Mouse (Mus musculus): Measurements from ENCODE around the gene Atrn.
A peak's percentile ranks its signal among the peaks of the same experiment; 100 is the strongest.
"Not testable (repeated sequence)": the region's sequence is repeated elsewhere in the genome, so short reads cannot be mapped to it uniquely, and the experiment has no call there.

Atrn gene

GRCm38 (mm10) chr2:130961851-130962250, 55.6 kb downstream of the Atrn start:
- peak; percentile 7 to 9 for DNase-seq

DNA sequence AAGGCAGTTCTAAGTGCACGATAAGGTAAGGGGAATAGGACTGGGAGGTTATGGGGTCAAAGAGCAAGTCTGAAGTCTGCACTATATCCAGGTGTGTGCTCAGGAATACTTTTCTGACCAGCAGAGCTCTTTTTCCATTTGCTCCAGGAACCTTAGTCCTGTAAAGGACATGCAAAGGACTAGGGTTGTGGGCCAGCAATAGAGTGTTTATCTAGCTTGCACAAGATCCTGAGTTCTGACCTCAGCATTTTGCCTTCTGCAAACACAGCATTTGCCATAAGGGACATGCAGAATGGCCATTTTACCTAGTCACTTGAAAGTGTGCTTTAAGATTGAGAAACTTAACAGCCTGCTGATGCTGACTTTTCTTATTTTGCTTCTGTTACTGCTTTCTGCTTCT, 58.7 kb downstream of the Atrn start:
- DNase-seq = no peak

GRCm38 (mm10) chr2:130971030-130971429, 64.7 kb downstream of the Atrn start:
- DNase-seq = no peak

DNA sequence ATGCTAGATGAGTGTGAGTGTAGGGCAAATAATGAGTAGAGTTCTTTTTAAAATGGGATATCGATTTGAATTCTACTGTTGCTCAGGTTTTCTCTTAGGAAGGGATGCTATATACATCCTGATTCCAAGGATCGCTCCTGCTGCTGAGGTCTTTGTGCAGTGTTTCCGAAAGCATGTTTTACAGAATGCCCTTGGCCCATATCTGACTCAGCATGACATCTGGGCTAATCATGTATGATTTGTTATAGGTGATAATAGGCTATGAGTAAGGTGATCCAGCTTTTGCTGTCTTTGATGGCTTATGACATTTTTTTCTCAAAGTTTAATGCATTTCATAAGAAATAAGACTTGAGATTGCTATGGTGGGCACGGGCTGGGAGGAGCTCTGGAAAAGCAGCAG, 66.1 kb downstream of the Atrn start:
- DNase-seq = no peak

- DNase-seq = no peak
Observed at GRCm38 (mm10) chr2:130974928-130975327, 68.6 kb downstream of the Atrn start.

- no peak for DNase-seq
Observed at GRCm38 (mm10) chr2:130977589-130977988, 71.3 kb downstream of the Atrn start.

- no peak for DNase-seq
Observed at GRCm38 (mm10) chr2:130978058-130978847, 72.0 kb downstream of the Atrn start.

DNA sequence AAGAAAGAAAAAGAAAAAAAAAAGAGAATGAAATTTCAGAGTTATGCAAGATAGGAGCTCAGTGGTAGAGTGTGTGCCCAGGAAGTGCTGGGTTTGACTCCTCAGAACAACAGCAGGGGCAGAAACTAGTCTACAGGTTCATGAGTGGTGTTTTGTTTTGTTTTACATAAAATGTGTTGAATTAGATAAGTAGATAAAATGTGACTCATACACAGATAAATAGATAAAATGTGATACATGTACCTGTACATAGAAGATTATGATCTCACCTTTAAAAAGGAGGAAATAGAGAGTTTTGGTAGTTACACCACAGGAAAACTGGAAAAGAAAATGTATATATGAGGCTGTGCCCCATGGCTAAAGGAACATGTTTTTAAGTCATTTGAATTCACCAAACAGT, 72.8 kb downstream of the Atrn start:
- no peak for DNase-seq

DNA sequence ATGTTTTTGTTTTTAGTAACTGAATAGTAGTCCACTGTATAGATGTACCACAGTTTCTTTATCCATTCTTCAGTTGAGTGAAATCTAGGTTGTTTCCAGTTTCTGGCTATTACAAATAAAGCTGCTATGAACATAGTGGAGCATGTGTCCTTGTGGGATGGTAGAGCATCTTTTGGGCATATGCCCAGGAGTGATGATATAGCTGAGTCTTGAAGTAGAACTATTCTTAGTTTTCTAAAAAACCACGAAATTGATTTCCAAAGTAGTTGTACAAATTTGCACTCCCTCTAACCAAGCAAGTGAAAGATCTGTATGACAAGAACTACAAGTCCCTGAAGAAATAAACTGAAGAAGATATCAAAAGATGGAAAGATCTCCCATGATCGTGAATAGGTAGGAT, 86.5 kb downstream of the Atrn start:
- no peak for DNase-seq

DNA sequence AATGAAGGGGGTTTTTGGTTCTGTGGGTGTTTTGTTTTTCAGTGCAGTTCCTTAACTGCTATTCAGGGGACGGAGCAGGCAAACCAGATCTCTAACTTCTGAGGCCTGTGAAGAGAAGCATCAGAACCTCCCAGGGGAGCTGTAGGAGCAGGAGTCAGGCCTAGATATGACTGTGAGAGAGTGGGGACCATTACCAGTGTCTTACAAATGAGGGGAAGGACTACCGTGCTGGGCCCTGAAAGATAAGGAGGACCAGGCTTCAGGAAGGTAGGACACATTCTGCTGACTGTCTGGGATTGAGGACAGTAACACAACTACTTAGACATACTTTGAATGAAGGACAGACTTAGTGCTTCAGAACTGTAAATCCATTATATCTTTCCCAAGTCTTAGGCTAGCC, 102.8 kb downstream of the Atrn start:
- no peak for DNase-seq

GRCm38 (mm10) chr2:131010566-131010965, 104.3 kb downstream of the Atrn start:
- DNase-seq = no peak

DNA sequence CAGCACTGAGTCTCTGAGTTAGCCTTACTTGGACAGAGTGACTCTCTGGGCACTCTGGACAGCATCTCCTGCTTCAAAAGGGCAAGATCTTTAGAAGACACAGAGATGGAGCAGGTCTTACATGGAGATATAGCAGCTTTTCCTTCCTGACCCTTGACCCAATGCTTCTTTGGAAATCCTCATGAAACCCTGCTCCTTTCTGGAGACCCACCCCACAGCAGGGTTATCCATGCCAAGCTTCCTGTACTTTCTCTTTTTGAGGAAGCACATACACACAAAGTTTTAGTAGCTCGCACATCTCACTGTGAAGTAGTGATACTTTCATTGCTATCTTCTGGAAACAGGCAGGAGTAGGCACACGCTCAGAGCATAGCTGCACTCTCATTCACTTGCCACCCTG, 118.9 kb downstream of the Atrn start:
- DNase-seq = no peak

- DNase-seq = no peak
Observed at GRCm38 (mm10) chr2:131026941-131027340, 120.6 kb downstream of the Atrn start.

DNA sequence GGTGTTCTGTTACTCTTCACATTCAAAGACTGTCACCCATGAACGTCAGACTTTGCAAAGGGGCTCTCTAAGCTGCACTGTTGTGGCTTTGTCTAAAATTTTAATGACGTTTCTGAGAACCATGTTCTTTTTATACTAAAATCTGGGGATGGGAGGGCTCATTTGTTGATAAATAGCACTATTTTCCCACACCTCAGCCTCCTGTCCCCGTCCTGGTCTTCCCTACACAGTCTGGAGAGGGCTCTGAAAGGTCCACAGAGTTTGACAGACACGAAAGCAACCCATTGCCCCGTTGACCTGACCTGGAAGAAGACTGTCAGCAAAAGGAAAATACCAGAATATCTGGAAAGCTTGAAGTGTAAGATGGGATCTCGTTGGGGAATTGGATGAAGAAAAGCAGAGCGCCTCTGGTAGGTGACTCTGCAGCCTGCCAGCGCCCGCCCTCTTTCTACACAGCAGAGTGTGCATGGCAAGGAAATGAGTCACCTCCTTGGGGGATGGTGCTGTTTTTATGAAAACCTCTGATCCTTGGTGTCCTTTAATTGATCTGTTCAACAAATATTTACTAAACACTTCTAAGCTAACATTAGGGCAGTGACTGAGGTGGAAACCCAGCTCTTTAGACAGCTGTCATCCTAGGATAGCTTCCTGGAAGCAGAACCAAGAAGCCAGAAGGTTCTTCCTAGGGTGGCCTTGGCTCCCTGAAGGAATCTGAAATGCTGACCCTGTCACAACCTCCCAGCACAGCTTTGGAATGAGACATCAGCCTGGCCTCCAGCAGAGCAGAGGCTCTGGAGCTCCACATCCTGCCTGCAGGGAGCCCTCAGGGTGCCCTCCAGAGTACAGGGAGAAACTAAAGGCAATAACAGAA, 123.0 kb downstream of the Atrn start:
- DNase-seq = peak in 1 of 2 experiments; percentile 31

GRCm38 (mm10) chr2:131030561-131030960, 124.3 kb downstream of the Atrn start:
- DNase-seq = no peak

GRCm38 (mm10) chr2:131030998-131031397, 124.7 kb downstream of the Atrn start:
- DNase-seq = no peak

DNA sequence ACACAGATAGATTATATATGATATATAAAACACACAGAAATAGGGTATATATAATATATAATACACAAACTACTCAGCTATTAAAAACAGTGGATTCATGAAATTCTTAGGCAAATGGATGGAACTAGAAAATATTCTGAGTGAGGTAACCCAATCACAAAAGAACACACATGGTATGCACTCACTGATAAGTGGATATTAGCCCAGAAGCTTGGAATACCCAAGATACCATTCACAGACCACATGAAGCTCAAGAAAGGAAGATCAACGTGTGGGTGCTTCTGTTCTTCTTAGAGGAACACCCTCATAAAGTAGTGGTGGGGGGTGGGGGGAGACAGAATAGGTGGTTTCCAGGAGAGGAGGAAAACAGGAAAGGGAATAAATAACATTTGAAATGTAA, 125.1 kb downstream of the Atrn start:
- not testable (repeated sequence) for DNase-seq

- no peak for DNase-seq
Observed at GRCm38 (mm10) chr2:131036343-131036742, 130.0 kb downstream of the Atrn start.

DNA sequence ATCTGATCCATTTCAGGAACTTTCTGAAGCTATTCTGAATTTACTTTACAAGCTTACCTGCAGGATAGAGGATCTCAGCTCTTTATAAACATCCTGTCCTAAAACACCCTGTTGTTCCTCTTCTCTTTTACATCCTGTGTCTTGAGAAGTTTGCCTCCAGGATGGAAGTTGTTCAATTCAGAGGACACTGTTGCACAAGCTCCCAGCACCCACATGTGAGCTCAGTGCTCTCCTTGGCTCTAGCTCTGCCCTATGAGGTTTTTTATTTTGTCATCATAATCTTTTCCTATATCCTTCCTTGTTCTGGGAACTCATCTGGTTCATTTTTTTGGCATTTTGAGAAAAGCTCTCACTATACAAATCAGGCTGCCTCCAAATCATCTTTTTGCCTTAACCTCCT, 130.5 kb downstream of the Atrn start:
- no peak for DNase-seq

- peak; percentile 43 to 56 for DNase-seq
Observed at GRCm38 (mm10) chr2:131037226-131037990, 131.1 kb downstream of the Atrn start.

DNA sequence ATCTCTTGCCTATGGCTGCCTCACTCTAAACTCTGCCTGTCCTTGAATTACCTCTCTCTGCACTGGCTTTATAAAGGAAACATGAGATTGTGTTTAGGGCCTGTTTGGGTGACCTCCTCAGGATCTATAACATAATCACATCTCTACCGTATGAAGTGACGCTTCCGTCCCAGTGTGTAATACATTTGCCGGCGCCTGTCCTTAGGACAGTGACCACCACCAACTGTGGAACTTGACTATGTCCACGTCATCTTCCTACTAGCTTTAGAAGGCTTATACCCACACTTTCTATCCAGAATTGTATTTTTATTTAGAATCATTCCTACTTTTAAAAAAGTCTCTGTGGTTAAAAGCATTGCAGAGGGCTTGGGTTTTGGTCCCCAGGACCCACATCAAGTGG, 131.9 kb downstream of the Atrn start:
- no peak for DNase-seq

DNA sequence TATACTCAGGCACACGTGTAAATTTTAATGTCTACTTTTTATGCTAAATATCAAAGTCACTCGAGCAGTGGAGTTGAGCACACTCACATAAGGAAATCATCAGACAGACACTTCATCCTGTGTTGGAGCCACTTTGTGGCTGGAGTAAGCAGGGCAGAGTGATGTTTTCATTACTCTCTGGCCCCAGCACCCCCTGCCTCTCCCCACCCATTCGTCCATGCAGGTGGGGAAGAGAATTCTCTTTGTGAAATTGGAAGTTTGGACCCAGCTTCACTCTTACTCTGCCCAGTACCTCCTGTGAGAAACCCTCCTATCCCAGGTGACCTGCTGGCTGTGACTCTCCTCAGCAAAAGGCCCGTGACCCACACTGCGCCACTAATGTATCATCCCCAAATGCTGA, 132.4 kb downstream of the Atrn start:
- no peak for DNase-seq
